Mouse (Mus musculus) B cell, adult 2 months (primary cell): ENCODE data around the gene Egf.
"Not testable (repeated sequence)": the region's sequence is repeated elsewhere in the genome, so short reads cannot be mapped to it uniquely, and the experiment has no call there.

Source experiments
- DNase-seq, 2 experiments: peaks; one replicate each; pipeline ENCODE4 v3.0.0; 2022

Gene Egf

DNA sequence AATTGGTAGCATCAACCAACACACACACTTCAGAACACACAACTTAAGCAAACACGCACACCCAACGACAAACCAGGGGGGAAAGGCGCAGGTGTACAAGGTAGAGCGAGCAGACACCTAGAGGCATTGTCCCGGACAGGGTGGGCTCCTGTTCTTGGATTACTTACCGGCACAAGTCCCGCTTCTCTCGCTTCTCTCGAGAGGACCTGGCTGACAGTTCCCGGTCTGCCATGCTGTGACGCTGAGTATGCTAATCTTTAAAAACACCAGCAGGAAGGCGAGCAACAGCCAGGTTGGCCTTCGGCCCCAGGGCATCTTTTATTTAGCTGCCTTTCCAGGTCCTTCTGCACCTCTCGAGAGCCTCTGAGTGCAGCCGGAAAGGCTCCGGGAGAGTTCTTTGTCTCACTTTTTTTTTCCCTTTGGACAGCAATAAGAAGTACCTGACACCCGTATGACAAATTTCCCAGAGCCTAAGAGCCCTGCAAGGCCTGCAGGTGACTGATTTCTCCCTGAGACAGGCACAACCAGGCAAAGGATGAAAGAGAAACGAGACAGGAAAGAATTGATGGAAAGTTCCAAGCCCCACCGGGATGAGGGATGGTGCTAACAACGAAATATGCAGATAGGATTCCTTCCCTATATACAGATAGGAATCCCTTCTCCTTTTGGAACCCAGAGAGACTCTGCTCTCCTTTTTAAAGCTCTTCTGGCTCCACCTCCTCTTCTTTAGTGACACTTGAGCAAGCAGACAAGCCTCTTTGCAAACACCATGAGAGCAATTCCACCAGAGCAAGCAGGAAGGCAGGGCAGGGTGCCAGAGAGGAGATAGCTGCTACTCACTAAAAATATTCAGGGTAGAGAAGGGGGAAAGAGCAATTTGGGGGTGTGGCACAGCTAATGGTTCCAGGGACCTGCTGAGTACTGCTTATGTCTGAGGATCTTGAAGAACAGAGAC lies at the start of gene Egf:
Egf (minus strand) TSS at position 667 of the 955 bp plus-strand sequence.
- no peak for DNase-seq

DNA sequence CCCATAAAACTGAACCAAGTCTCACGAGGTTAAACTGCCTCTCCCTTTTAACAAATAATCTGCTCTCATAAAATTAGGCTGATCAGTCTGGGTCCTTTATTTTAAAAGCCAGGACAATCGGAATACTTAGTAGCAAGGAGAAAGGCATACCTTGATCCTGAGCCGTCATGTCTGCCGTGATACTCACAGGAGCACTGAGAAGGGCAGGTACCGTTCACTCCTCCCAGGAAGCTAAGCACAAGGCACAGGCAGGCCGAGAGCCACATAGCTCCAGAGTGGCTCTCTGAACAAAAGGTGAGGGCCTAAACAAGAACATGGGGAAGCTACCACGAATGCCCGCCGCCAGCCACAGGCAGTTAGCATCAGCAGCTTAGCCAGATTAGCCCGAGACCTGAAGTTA lies 48.6 kb upstream of the Egf start, which contains the start of gene Lrit3:
Lrit3 (minus strand) TSS at position 266 of the 400 bp plus-strand sequence.
- no peak for DNase-seq

DNA sequence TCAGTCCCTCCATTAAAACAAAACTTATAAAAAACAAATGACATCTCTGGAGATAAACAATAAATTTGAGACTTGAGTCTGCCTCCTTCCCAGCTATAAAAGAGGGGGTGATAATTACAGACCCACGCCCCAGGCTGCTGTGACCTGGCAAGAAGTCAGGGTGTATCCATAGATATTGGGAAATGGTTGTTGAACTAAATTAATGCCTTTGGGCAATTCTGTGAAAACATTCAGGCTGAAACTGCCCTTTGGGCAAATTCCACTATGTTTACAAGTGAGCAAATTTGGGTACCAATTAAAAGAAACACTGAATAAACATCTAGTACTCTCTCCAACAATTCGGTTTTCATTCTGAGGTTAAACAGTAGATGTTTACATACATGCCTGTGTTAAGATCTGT lies 43.9 kb upstream of the Egf start:
- DNase-seq: no peak

DNA sequence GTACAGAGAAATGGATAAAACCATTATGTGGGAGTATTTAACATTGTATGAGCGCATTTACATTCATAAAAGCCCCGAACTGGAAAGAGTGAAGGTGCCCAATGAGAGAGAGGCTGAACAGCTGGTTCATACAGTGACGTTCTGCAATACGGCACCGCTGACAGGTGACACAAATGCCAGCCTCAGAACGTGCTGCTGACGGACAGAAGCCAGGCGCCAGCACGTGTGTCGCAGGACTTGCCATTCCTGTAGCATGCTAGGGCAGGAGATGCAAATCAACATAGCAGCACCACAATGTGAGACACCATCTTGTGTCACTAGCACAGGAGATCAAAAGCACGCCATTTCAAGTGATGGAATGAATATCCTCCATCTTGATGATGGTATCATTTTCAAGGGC lies 43.4 kb upstream of the Egf start:
- DNase-seq: no peak

DNA sequence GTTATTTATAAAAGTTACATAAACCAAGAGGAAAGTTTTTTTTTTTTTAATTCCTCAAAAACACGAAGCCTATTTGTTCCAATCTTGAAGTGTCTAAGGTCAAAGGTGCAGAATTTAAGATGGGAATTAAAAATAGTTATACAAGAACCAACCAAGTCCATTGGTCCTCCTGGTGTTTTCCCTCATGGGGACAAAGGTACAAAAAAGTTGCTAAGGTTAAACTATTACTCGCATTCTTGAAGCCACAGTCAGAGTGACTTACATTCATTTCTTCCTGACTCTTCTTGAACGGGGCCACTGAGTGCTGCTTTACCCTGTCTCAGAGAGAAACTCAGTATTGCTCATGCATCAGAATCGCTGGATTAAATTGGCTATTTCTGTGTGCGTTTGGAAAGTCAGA lies 42.2 kb upstream of the Egf start:
- no peak for DNase-seq

DNA sequence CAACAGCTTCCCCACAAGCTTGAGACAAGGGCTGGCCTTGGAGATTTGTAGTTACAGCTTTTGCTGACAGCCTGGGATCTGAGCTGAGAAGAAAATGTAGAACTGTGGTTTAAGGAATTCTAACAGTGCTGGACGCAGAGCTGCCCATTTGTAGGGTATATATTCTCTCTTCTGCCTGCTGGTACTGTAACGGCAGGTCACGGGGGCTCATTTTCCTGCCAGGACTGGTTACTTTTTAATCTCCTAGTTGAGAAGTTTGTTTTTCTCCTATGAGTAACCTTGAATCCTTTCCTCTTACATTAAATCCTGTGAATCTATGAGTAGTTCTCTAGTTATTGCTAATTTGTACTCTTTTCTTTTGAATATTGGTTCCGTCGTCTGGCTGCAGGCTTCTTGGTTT lies 38.7 kb upstream of the Egf start:
- no peak for DNase-seq

DNA sequence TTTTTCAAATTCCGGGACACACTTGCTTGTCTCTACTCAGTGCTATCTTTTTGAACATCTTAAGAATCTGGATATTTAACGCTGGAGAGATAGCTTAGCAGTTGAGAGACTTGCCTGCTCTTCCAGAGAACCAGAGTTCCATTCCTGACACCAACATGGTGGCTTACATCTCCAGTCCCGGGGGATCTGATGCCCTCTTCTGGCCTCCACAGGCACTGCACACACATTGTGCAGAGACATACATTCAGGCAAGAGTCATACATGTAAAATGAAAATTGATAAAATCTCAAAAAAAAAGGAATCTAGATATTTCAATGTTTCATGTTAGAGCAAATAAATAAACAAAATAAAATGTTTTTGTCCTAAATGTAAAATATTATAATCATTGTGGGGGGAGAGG lies 27.6 kb upstream of the Egf start:
- DNase-seq: no peak

DNA sequence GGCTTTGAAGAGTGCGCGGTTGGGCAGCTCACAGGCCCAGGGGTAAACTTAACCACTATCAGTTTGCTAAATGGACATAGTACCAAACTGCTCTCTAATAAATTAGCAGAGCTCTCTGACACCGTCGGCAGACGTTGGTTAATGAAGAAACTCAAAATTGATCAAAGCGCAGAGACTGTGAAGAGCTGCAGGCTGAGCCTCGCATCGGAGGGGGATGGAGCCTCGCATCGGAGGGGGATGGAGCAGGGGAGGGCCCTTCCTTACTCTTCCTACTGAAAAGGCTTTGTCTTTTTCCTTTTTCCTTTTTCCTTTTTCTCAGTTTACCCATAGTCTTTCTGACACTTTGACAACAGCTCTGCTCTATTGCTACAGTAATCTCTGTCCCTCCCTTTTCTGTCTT lies 26.3 kb upstream of the Egf start:
- no peak for DNase-seq

DNA sequence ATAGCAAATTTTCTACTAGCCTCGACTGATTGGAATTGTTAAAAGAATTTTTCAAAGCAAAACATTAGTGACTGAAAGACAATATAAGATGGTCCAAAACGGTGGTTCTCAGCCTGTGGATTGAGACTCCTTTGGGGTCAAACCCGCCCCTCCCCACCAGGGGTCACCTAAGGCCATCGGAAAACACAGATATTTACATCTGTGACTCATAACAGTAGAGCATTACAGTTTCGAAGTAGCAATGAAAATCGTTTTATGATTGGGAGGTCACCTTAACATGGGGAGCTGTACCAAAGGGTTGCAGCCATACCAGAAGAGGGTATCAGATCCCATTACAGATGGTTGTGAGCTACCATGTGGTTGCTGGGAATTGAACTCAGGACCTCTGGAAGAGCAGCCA lies 16.1 kb upstream of the Egf start:
- no peak for DNase-seq

DNA sequence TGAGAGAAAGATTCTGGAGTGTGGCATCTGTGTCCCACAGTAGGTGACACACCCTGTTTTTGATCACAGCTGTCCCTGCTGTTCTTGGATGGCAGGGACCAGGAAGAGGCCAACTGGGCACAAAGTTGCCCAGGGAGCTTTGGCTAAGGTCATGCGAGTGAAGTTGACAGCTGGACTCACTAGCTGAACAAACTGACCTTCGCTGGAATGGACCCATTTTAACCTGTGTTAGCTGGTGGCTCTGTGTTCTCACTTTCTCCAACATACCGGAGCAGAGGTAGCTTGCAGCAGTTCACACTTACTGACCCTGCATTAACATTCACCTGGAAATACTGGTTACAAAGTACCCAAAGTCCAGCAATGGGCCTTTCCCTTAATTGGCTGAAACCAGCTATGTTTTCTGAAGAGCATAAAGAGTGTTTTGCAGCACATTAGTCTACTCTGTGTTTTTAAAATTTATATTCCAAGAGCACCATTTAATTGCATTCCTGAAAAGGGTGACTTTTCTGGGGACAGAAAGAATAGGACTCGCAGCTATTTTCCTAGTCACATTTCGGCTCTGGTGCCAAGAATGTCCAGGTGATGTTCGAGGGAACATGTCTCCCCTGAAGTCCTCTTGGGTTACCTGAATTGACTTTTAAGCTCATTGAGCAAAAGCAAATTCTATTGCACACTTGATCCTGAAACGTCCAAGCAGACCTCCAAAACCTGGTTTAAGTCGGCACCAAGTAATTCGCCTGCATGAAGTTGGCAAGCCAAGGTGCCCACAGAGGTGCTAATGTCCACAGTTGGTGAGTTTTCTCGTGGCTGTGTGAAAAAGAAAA lies 12.1 kb upstream of the Egf start:
- DNase-seq: no peak

DNA sequence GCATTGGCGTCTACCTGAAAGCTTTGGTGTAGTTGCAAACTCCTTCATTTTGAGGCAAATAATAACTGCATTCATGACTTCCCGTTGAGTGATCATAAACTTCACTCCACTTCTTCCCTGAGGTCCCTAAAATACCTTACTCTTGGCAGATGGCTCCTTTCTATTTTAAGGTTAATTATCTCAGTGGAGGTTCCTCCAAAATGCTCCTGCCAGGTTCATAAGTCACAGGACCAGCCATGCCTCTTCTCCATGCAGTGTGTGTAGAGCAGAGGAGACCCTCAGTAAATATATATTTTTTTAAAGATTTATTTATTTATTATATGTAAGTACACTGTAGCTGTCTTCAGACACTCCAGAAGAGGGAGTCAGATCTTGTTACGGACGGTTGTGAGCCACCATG lies 11.0 kb upstream of the Egf start:
- no peak for DNase-seq

DNA sequence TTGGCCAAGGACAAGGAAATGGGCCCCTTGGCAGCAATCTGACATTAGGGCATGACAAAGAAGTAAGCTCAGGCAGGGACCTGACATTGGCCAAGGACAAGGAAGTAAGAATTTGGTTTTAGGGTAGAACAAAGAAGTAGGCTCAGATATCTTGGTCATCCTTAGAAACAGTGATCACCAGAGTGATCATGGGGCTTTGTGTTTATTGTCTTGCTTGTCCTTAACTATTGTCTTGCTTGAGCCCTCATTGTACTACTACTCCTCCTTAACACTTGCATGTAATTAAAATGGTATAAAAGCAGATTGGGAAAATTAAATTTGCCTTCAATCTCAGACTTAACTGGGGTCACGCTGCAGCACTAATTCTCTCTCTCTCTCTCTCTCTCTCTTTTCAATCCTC lies 2.5 kb upstream of the Egf start:
- DNase-seq: not testable (repeated sequence)

DNA sequence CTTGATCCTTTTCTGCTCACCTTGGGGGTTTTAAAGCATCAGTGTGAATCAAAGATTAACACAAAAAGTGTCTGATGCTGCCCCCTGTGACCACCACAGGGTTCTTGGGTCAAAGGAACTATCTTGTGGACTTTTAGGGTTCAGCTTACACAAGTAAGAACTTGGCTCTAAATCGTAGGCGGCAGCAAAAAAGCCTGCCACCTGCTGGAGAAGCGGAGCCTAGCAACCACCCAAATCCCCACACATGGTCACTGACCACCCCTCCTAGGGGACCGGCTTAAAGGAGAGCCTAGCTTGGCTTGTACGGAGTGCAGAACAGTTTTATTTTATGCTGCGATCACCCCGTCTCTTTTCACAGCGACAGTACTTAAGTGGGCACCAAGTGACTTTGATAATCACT lies 10.3 kb downstream of the Egf start:
- DNase-seq: peak; percentile 65 to 72

DNA sequence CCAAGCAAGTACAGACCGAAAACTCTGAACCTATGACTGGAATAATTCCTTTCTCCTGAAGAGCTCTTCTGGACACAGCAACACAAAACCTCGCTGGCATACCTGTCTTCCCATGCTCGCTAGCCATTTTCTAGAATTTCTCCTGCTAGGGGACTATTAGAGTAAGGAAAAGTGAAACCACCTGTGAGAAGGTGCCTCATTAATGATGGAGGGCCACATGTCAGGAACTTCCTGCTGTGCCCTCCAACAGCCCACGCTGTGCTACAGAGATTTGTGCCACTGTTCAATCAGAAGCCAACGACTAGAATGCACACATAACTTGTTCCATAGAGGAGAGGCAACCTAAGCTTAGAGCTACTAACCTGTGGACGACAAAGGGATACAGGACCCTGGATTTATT lies 12.3 kb downstream of the Egf start:
- DNase-seq: no peak

DNA sequence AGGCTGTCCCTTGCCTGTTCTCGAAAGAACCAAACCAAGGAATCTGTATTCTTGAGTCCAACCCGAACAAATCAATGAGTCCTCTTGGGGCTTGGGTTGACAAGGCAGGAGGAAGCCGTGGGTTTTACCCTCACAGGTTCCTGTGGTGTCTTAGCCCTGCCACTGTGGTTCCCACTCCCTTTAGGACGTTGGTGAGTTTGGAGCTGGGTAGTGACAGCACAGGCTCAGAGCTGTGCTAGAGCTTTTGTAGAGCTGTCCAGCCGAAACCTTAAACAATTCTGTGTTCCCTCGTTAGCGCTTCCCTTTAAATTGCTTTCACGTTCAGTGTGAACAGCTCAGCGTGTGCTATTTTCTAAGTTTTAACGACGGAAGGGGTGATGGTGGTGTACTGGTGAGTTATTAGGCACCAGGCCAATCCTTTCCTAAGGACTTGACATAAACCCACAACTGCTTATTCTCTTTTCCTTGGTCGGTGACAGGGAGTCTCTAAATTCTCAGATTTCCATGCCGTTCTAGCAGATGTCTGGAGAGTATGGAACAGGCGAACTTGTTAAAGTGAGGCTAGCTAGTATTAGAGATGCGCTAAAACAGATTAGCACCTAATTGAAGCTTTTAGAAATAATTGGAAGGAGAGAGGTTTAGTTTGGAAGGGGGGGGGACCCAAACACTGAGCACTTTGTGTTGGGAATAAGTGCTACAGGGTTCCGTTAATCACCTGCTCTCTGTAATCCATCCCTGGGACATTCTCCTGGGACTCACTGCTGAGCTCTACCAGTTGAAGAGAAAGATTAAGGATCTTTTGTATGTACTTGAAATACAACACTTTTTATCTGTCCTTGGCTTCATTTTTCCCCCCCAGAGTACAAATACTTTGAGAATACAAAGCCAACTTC lies 16.6 kb downstream of the Egf start:
- DNase-seq: no peak

DNA sequence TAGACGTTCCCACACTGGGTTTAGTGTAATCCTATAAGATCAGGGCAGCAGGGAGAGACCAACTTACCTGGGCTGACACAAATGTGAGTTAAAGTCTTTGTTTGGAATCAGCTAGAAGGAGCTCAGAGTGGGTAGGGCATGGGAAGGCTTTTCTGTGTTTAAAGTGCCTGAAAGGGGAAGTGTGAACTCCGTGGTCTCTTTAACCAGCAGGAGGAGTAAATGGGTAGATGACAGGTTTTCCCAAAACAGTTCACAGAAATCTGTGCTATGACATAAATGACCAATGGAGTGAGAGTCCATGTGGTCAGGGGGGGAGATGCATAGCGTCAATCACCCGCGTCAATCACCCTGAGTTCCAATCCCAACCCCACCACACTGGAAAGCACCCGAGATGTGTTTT lies 23.5 kb downstream of the Egf start:
- no peak for DNase-seq

DNA sequence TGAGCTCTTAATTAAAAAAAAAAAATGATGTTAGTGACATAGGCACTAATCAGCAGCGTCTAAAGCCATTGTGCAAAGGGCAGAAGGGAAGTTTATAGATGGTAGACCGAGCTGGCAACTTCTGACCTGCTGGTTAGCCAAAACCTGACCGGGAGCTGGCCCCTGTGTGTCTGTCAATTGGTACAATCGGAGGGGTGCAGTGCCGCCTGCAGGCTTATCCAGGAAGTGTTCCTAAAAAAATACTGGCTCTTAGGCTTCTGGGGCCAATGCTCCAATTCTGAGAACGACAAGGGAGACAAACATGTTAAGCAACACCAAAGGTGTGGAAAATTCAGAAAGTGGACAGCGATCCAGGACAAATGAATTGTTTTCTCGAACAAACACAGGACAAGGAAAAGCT lies 24.7 kb downstream of the Egf start:
- peak; percentile 43 to 47 for DNase-seq

DNA sequence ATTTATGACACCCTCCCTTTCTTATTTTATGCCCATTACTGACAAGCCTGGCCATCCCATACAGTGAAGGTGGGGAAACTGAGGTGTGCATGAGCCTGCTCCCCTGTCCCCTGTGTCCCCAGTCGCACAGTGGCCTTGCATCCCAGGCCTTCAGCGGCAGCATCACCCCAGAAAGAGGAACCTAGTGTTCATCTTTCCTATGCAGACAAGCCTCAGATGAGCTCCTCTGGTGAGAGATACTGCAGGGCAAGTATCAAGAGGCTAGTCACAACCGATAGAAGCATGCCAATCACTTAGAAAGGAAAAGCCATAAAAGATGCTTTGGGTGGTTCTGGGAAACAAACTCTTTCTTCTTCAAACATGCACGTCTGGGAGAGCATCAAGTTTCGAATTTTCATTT lies 25.2 kb downstream of the Egf start:
- no peak for DNase-seq

DNA sequence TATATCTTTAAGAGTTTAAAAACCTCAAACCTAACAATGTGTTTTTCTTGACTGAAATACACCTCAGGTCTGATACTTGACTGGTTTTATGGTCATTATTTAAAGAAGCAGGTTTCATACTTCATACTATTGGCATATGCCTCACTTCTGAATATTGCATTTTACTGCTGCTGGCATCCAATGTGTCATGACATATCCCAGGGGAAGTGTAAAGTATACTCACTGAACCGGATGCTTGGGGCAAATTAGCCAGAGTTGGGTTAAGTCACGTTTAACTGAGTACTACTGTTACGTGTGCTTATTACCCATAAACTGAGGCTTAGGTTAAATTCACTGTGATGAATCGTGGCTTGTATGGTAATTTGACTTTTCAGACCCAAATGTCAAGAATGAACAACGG lies 29.5 kb downstream of the Egf start:
- no peak for DNase-seq

DNA sequence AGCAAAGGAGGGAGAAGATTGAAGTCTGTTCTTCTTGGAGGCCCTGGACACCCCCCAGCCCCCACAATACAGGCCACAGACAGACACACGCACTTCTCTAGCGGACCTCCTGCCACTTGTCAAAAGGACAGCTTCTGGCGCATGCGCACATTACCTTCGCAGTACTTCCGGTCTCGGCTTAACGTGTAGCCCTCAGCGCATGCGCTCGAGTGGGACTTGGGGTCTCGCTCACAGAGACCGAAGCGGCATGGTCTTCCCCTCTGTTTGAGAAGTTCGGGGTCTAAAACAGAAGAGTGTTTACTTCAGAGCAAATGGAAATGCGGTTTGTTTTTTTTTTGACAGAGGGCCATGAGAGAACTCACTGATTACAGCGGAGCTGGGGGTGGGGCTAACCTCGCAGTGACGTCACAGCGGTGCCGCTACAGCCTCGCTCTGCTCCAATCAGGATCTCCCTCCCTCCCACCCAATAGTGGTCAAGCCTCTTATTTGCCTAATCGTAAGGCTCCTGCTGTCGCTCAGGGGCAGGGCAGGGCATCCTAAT lies 30.1 kb downstream of the Egf start:
- peak; percentile 91 to 94 for DNase-seq

DNA sequence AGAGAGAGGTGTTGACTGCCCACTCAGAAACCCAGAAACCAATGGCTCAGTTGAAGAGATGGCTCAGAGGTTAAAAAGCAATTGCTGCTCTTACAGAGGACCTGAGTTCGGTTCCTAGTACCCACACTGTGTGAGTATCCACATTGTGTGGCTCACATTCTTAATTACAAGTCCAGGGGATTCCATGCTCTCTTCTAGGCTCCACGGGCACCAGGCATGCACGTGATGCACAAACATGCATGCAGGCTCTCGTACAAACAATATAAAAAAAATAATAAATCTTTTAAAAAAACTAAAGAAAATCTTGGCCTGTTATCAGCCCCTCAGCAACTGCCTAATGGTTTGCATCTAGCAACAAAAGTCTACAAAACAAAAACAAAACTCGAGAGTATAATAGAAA lies 30.6 kb downstream of the Egf start:
- peak in 1 of 2 experiments; percentile 13 for DNase-seq

DNA sequence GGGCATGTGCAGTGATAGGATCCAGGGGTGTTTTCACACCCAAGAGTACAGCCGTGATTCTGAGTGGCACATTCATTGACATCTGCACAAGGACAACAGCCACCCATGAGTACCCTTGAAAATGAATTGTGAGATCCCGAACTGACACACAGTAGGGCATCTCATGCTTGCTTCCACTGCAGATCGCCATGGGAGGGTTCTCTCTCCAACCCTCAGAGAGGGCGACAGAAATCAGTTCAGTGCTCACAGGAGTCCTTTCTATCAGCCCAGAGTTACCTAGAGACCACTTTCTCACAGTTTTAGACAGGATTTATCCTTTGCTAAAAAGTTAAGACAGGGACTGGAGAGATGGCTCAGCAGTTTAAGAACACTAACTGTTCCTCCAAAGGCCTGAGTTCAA lies 31.8 kb downstream of the Egf start:
- DNase-seq: no peak
